Mouse (Mus musculus) lung, embryonic 15.5 days (tissue): ENCODE measurements at regions not wholly inside any gene's neighbourhood (a gene's known extent, or its start where the extent isn't known, plus 50 kb on each side); places are given as distances from the start of the nearest gene placed in this dataset.
A peak's percentile ranks its signal among the peaks of the same experiment; 100 is the strongest.

ENCODE experiments used
- ATAC-seq: fragments of 200-750 bp; cut with Nextera tagmentation; 2 replicates; pipeline ENCODE4 v1.8.0; 2017; ENCODE audit warnings: moderate number of reproducible peaks, borderline replicate concordance; ENCODE audit not compliant: low FRiP score, low TSS enrichment; ENCODE audit errors: extremely low read depth
- H3K27ac ChIP-seq: fragments of 300-500 bp; sonication (generic); 2 replicates; pipeline ENCODE4 v1.5.1; 2015; ENCODE audit warnings: moderate library complexity, mild to moderate bottlenecking, inconsistent platforms
- H3K27me3 ChIP-seq: fragments of 300-500 bp; sonication (generic); 2 replicates; pipeline ENCODE4 v1.6.1; 2015; ENCODE audit warnings: inconsistent platforms
- H3K36me3 ChIP-seq: fragments of 300-500 bp; sonication (generic); 2 replicates; pipeline ENCODE4 v1.6.1; 2015; ENCODE audit warnings: inconsistent platforms
- H3K4me1 ChIP-seq: fragments of 300-500 bp; sonication (generic); 2 replicates; pipeline ENCODE4 v1.6.1; 2015; ENCODE audit warnings: inconsistent platforms
- H3K4me2 ChIP-seq: fragments of 300-500 bp; sonication (generic); 2 replicates; pipeline ENCODE4 v1.6.1; 2015; ENCODE audit warnings: inconsistent platforms, mild to moderate bottlenecking, moderate library complexity
- H3K4me3 ChIP-seq: fragments of 300-500 bp; sonication (generic); 2 replicates; pipeline ENCODE4 v1.5.1; 2015; ENCODE audit warnings: mild to moderate bottlenecking, inconsistent platforms
- H3K9ac ChIP-seq: fragments of 300-500 bp; sonication (generic); 2 replicates; pipeline ENCODE4 v1.6.1; 2015; ENCODE audit warnings: inconsistent platforms
- H3K9me3 ChIP-seq: fragments of 300-500 bp; sonication (generic); 2 replicates; pipeline ENCODE4 v1.6.1; 2016; ENCODE audit warnings: inconsistent platforms
- WGBS: fragments of 180-500 bp; shearing (Covaris S2); methylation state at CpG from one replicate; pipeline ENCODE4 v1.1.7; 2015; 5-methylcytosine and 5-hydroxymethylcytosine counted together

- 58% methylated on average over 8 of the region's 8 CpGs for WGBS
Measured at GRCm38 (mm10) chr9:31684812-31685188, 220.5 kb upstream of the Tmem45b start.

GRCm38 (mm10) chr9:31684099-31684811 lies 220.0 kb upstream of the Tmem45b start:
- Histone ChIP-seq H3K36me3 (no peaks in the 10 kb centered on the region), H3K27me3 (no peaks in the 10 kb centered on the region), H3K27ac (no peak overlapping the region), H3K4me2 (0 out of 2 replicates have a peak overlapping the region, but pooled peaks have one; percentile 10), H3K9ac (no peak overlapping the region), H3K4me3 (no peak overlapping the region), H3K9me3 (no peaks in the 10 kb centered on the region), H3K4me1 (peaks cover 31% of the 10 kb centered on the region)
- WGBS: 24% methylated on average over 18 of the region's 18 CpGs
- peak; percentile 53; the same call in 1 of the 2 replicates for ATAC-seq

More at GRCm38 (mm10) chr9:31684812-31685188, 220.5 kb upstream of the Tmem45b start:
- Histone ChIP-seq H3K9ac (no peak overlapping the region), H3K27me3 (no peaks in the 10 kb centered on the region), H3K36me3 (no peaks in the 10 kb centered on the region), H3K27ac (no peak overlapping the region), H3K4me1 (peaks cover 31% of the 10 kb centered on the region), H3K4me3 (no peak overlapping the region), H3K9me3 (no peaks in the 10 kb centered on the region), H3K4me2 (no peak overlapping the region)
- ATAC-seq: no peak

GRCm38 (mm10) chr9:31683302-31684081 lies 219.2 kb upstream of the Tmem45b start:
- 13% methylated on average over 19 of the region's 19 CpGs for WGBS
- H3K9ac ChIP-seq: no peak overlapping the region
- no peak overlapping the region for H3K4me3 ChIP-seq
- no peaks in the 10 kb centered on the region for H3K9me3 ChIP-seq
- H3K4me1 ChIP-seq: peaks cover 28% of the 10 kb centered on the region
- no peak overlapping the region for H3K27ac ChIP-seq
- H3K36me3 ChIP-seq: no peaks in the 10 kb centered on the region
- peak; percentile 29 for ATAC-seq
- H3K4me2 ChIP-seq: peak overlapping the region; percentile 10
- H3K27me3 ChIP-seq: no peaks in the 10 kb centered on the region

GRCm38 (mm10) chr9:31682893-31683292 lies 218.6 kb upstream of the Tmem45b start:
- H3K9ac ChIP-seq: no peak overlapping the region
- 41% methylated on average over 6 of the region's 6 CpGs for WGBS
- no peak for ATAC-seq

GRCm38 (mm10) chr9:31677150-31677549 lies 212.9 kb upstream of the Tmem45b start:
- no peak for ATAC-seq

More at GRCm38 (mm10) chr9:31682893-31683292, 218.6 kb upstream of the Tmem45b start:
- Histone ChIP-seq H3K4me2 (no peak overlapping the region), H3K36me3 (no peaks in the 10 kb centered on the region), H3K27me3 (no peaks in the 10 kb centered on the region), H3K27ac (no peak overlapping the region), H3K4me3 (no peak overlapping the region), H3K4me1 (peaks cover 22% of the 10 kb centered on the region), H3K9me3 (no peaks in the 10 kb centered on the region)

GRCm38 (mm10) chr9:31659026-31659425 lies 194.8 kb upstream of the Tmem45b start:
- Histone ChIP-seq H3K4me1 (no peaks in the 10 kb centered on the region), H3K27me3 (no peaks in the 10 kb centered on the region), H3K4me3 (no peak overlapping the region), H3K9me3 (no peaks in the 10 kb centered on the region), H3K9ac (no peak overlapping the region), H3K27ac (no peak overlapping the region), H3K36me3 (no peaks in the 10 kb centered on the region), H3K4me2 (no peak overlapping the region)
- WGBS: 60% methylated on average over 2 of the region's 2 CpGs
- no peak for ATAC-seq

More at GRCm38 (mm10) chr9:31677150-31677549, 212.9 kb upstream of the Tmem45b start:
- Histone ChIP-seq H3K27ac (no peak overlapping the region), H3K4me2 (no peak overlapping the region), H3K36me3 (no peaks in the 10 kb centered on the region), H3K4me3 (no peak overlapping the region), H3K27me3 (no peaks in the 10 kb centered on the region), H3K4me1 (no peaks in the 10 kb centered on the region), H3K9ac (no peak overlapping the region), H3K9me3 (no peaks in the 10 kb centered on the region)

- Histone ChIP-seq H3K9ac (no peak overlapping the region), H3K27ac (no peak overlapping the region), H3K36me3 (no peaks in the 10 kb centered on the region), H3K4me1 (no peaks in the 10 kb centered on the region), H3K4me3 (no peak overlapping the region), H3K4me2 (no peak overlapping the region), H3K27me3 (no peaks in the 10 kb centered on the region), H3K9me3 (no peaks in the 10 kb centered on the region)
- WGBS: 92% methylated on average over 4 of the region's 4 CpGs
- ATAC-seq: no peak
Measured at GRCm38 (mm10) chr9:31657612-31658011, 193.3 kb upstream of the Tmem45b start.

GRCm38 (mm10) chr9:31656676-31657075 lies 192.4 kb upstream of the Tmem45b start:
- H3K9me3 ChIP-seq: no peaks in the 10 kb centered on the region
- no peaks in the 10 kb centered on the region for H3K27me3 ChIP-seq
- H3K4me2 ChIP-seq: no peak overlapping the region
- WGBS: 43% methylated on average over 11 of the region's 11 CpGs
- H3K9ac ChIP-seq: no peak overlapping the region
- no peaks in the 10 kb centered on the region for H3K4me1 ChIP-seq
- no peak overlapping the region for H3K4me3 ChIP-seq
- H3K36me3 ChIP-seq: no peaks in the 10 kb centered on the region
- no peak for ATAC-seq
- no peak overlapping the region for H3K27ac ChIP-seq

- no peak overlapping the region for H3K4me3 ChIP-seq
- no peaks in the 10 kb centered on the region for H3K9me3 ChIP-seq
- no peaks in the 10 kb centered on the region for H3K4me1 ChIP-seq
- no peaks in the 10 kb centered on the region for H3K27me3 ChIP-seq
- H3K9ac ChIP-seq: no peak overlapping the region
- H3K27ac ChIP-seq: no peak overlapping the region
- no peak overlapping the region for H3K4me2 ChIP-seq
- WGBS: 79% methylated on average over 6 of the region's 6 CpGs
- H3K36me3 ChIP-seq: no peaks in the 10 kb centered on the region
- no peak for ATAC-seq
Measured at GRCm38 (mm10) chr9:31654747-31655146, 190.5 kb upstream of the Tmem45b start.

GRCm38 (mm10) chr9:31654213-31654612 lies 190.0 kb upstream of the Tmem45b start:
- 67% methylated on average over 7 of the region's 7 CpGs for WGBS
- no peaks in the 10 kb centered on the region for H3K9me3 ChIP-seq
- no peak overlapping the region for H3K9ac ChIP-seq
- H3K36me3 ChIP-seq: no peaks in the 10 kb centered on the region
- no peak for ATAC-seq
- no peaks in the 10 kb centered on the region for H3K4me1 ChIP-seq
- H3K4me2 ChIP-seq: no peak overlapping the region
- no peaks in the 10 kb centered on the region for H3K27me3 ChIP-seq
- H3K27ac ChIP-seq: no peak overlapping the region
- no peak overlapping the region for H3K4me3 ChIP-seq

- WGBS: 86% methylated on average over 3 of the region's 3 CpGs
- H3K36me3 ChIP-seq: no peaks in the 10 kb centered on the region
- no peak for ATAC-seq
Measured at GRCm38 (mm10) chr9:31653788-31654187, 189.5 kb upstream of the Tmem45b start.

More at GRCm38 (mm10) chr9:31653788-31654187, 189.5 kb upstream of the Tmem45b start:
- Histone ChIP-seq H3K4me3 (no peak overlapping the region), H3K4me1 (no peaks in the 10 kb centered on the region), H3K4me2 (no peak overlapping the region), H3K9ac (no peak overlapping the region), H3K9me3 (no peaks in the 10 kb centered on the region), H3K27me3 (no peaks in the 10 kb centered on the region), H3K27ac (no peak overlapping the region)
